Mouse (Mus musculus): Measurements from ENCODE around the gene Mtfp1.
"Not testable (repeated sequence)": the region's sequence is repeated elsewhere in the genome, so short reads cannot be mapped to it uniquely, and the experiment has no call there.

The Mtfp1 gene

DNA sequence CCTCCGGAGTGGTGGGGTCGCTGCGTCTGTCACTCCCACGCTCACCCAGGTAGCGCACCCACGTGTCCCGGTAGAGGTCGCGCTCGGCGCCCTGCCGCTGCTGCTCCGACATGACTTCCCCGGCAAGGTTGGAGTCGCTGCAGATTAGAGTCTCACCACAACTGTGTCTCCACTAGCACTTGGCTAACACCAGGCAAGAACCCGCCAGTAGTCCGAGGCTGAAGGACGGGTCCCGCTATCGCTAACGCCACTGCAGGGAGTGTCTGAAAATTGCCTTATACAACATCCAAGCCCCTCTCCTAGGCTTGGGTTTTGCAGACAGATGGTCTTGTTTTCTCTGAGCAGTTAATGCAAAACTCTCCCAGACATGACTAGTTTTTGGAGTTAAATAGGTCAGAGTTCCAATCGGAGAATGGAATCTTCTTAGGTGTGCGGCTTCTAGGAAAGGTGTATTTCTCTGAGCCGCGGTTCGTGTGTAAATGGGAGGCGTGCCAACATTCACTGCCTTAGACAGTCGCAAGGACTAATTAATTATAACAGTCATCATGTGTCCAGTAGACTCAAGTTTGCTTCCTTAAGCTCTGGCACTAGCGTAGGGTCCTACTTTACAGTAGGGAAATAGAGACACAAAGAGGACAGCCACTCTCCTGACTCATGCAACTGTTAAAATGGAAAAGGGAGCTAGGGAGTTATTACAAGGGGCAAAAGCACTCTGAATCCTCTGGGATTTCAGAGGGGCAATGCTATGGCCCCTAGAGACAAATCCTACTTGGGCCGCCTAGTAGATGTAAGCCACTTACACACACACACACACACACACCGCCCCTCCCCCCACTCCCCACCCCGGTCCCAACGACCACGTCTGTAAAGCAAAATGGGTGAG lies at the start of gene Mtfp1:
Mtfp1 (minus strand) TSS at position 275 of the 883 bp plus-strand sequence.
- DNase-seq, result peak; percentile 63 to 69

DNA sequence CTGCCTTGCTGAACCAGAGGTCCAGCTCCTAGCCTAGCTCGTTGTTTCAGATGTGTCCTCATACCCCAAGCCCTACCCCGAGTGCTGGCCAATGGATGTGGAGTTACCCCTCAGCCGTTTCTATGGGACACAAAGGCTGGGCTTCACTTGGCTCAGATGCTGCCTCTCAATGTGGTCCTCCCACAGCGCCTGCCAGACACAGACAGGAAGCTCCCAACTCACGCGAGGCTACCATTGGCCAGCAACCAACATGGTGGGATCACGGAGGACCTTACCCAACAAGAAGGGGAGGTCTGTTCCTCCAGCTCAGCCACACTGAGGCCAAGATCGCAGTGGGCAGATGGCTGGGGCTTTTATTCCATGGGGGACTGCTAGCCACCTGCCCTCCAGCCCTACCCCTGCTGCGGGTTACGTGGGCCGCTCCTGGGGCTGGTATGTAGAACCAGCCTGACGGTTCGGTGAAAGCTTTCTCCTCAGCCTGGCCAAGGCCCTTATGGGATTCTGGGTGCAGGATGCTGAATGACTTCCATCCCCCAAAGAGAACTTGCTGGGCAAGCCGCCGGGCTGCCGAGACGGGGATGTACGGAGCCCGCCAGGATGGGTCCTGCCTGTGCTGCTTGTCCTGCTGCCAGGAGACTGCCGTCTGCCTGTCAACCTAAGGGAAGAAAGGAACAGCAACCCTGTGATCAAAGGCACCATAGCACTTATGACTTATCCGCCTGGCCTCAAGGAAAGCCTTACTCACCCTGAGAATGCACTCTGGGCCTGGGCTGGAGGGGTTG lies 48.2 kb upstream of the Mtfp1 start:
- DNase-seq, result no peak

DNA sequence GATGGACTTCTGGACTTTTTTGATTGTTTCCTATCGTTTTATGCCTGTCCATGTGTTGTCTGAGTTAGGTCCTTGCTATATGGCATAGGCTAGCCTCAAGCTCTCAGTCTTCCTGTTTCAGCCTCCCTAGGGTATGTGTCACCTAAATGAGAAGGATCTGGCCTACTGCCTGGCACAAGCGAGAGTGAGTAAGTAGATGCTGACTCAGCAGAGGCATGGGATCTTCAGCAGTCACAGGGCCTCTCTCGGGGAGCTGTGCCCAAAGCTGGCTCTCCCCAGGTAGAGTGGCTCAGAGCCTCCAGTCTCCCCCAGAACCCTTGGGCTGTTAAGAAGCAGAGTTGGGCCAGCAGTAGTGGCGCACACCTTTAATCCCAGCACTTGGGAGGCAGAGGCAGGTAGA lies 47.1 kb upstream of the Mtfp1 start:
- no peak for DNase-seq

- DNase-seq, result no peak
These were observed 46.3 kb upstream of the Mtfp1 start for GRCm38 (mm10) chr11:4141505-4141904.

DNA sequence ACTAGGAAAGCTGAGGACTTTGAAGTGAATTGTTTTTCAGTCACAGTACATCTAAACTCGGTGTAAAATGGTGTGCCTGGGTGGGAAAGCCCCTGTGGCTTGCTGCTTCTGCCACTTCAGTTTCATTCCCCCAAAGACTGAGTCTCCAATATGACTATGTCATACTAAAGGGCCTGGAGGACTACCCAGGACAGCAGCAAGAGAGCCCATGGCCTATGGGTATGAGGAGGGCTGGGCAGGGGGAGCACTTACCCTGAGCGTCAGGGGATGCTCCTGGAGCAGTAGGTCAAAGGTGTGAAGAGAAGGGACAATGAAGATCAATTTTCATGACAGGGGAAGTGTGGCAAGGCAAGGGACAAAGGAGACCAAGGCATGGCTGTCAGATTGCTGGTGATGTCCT lies 43.7 kb upstream of the Mtfp1 start:
- no peak for DNase-seq

- DNase-seq, result peak; percentile 78 to 86
These were observed 40.0 kb upstream of the Mtfp1 start, which contains the start of gene Rnf215 for GRCm38 (mm10) chr11:4134986-4135935. TSS of gene Rnf215 (plus strand) at chr11:4135202.

DNA sequence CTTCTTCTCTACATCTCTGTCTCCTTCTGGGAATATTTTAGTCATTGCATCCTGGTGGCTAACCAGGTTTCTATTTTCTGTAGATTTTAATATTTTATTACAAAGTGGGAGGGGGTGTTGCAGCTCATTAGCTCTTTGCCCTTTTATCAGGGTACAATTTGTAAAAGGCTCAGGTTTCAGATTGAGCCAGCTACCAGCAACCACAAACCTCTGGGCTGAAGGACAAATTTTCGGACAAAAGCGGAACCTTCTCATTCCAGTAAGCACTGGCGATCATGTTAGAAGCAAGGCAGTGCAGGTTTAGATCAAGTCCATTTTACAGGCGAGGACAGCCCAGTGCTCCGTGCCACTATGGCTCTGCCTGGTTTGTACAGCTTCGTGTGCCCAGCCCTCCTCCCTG lies 39.2 kb upstream of the Mtfp1 start:
- no peak for DNase-seq

GRCm38 (mm10) chr11:4133450-4133849 lies 38.2 kb upstream of the Mtfp1 start:
- no peak for DNase-seq

DNA sequence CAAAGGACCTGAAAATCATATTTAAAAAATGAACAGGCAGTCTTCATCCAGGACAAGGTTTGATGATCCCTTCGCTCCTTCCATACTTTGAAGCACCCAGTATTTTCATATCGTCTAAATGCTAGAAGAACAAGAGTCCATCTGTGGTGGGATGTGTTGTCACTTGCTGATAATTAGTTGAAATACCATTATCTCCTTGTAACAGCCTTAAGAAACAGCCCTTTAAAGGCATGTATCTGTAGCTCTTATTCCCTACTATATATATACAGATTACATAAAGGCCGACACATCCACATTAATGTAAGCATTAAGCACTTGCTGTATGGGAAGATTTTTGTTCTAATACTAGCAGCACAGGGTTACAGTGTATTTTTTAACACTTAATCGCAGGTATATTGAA lies 33.2 kb upstream of the Mtfp1 start:
- DNase-seq, result not testable (repeated sequence)

DNA sequence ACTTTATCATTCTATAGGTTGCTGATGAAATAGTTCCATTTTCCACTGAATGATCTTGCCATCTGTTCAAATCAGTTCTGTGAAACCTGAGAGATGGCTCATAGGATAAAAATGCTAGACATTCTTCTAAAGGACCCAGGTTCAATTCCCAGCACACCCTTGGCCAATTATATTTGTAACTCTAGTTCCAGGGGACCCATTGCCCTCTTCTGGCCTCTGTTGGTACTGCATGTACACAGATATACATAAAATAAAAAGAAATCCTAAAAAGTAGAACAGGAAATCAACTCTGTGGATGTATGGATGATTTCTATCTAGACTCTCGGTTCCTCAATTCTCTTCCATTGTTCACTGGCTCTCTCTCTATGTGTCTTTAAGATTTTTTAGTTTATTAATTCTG lies 31.8 kb upstream of the Mtfp1 start:
- DNase-seq, result no peak

GRCm38 (mm10) chr11:4123922-4124321 lies 28.7 kb upstream of the Mtfp1 start:
- peak in 1 of 2 experiments; percentile 55 for DNase-seq

GRCm38 (mm10) chr11:4122742-4123579 lies 27.7 kb upstream of the Mtfp1 start, which contains the start of gene Sec14l2:
TSS of gene Sec14l2 (minus strand) at chr11:4123415.
- no peak for DNase-seq

- DNase-seq, result no peak
These were observed 27.0 kb upstream of the Mtfp1 start for GRCm38 (mm10) chr11:4122226-4122625.

DNA sequence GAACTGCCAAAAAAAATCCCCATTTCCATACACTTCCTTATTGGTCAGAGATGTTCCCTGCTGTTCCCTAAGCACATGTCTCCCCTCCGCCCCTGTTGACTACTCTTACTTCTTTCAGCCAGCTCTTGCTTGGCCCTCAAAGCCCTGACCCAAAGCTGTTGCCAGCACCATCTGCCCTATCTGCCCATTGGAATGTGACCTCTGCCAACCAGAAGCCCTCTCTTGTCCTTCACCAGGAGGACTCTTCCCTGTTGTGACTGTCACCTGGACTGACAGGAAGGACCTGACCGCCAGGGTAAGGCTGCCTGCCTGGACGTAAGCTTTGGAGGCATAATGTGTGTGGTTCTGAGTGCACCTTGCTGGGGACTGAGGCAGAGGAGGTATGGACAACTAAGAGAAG lies 26.4 kb upstream of the Mtfp1 start:
- no peak for DNase-seq

GRCm38 (mm10) chr11:4119635-4120034 lies 24.4 kb upstream of the Mtfp1 start:
- no peak for DNase-seq

- peak; percentile 70 to 81 for DNase-seq
These were observed 23.1 kb upstream of the Mtfp1 start for GRCm38 (mm10) chr11:4118081-4118921.

DNA sequence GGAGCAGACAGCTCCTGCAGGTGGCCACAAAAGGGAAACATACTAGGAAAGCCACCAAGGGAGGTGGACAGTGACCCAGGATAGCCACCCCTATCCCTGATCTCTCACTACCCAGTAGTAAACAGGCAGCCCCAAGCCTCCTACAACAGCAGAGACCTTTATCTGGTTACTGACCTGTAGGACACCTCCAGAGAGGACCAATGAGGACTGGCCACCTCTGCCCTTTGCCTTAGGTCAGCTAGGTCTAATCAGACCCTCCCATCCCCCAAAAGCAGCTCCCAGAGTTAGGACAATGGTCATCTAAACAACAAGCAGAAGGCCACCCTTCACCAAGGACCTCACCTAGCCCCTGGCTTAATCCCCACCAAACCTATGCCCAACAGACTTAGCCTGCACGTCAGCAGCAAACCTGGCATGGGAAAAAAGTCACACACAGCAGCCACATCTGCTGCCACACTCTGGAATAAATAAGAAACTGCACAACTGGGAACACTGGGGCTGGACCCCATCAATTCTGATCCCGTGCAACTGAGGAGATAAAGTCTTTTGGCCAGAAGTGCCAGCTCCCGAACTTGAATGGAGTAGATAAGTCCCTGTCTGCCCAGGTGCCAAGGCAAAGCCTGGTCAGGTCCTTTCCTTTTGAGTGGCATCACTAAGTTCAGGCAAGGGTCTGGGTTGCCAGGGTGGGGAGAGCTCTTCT lies 22.3 kb upstream of the Mtfp1 start:
- DNase-seq, result no peak

- DNase-seq, result no peak
These were observed 21.4 kb upstream of the Mtfp1 start for GRCm38 (mm10) chr11:4116458-4117141.

GRCm38 (mm10) chr11:4115407-4115806 lies 20.2 kb upstream of the Mtfp1 start:
- DNase-seq, result no peak

Data from kidney, adult 8-10 months (tissue).